Mouse (Mus musculus): ENCODE measurements at regions not wholly inside any gene's neighbourhood (a gene's known extent, or its start where the extent isn't known, plus 50 kb on each side); places are given as distances from the start of the nearest gene placed in this dataset.
A peak's percentile ranks its signal among the peaks of the same experiment; 100 is the strongest.

- no peak for DNase-seq (ENCODE audit: low read depth, low spot score)
Measured at GRCm38 (mm10) chr3:134605356-134605771, 223.4 kb upstream of the Tacr3 start.

GRCm38 (mm10) chr3:134610244-134610643 lies 218.6 kb upstream of the Tacr3 start:
- DNase-seq (ENCODE audit: low read depth, low spot score) = peak; percentile 14

- no peak for DNase-seq (ENCODE audit: low read depth, low spot score)
Measured at GRCm38 (mm10) chr3:134611516-134612297, 217.1 kb upstream of the Tacr3 start.

- no peak for DNase-seq (ENCODE audit: low read depth, low spot score)
Measured at GRCm38 (mm10) chr3:134612298-134612616, 216.6 kb upstream of the Tacr3 start.

- peak; percentile 89 for DNase-seq (ENCODE audit: low read depth, low spot score)
Measured at GRCm38 (mm10) chr3:134629166-134630134, 199.4 kb upstream of the Tacr3 start.

GRCm38 (mm10) chr3:134630135-134630516 lies 198.7 kb upstream of the Tacr3 start:
- DNase-seq (ENCODE audit: low read depth, low spot score) = no peak

- peak; percentile 61 for DNase-seq (ENCODE audit: low read depth, low spot score)
Measured at GRCm38 (mm10) chr3:134648727-134649445, 179.9 kb upstream of the Tacr3 start.

GRCm38 (mm10) chr3:134654051-134654450 lies 174.8 kb upstream of the Tacr3 start:
- peak; percentile 42 for DNase-seq (ENCODE audit: low read depth, low spot score)

- no peak for DNase-seq (ENCODE audit: low read depth, low spot score)
Measured at GRCm38 (mm10) chr3:134694893-134695292, 133.9 kb upstream of the Tacr3 start.

- peak; percentile 10 for DNase-seq (ENCODE audit: low read depth, low spot score)
Measured at GRCm38 (mm10) chr3:134718620-134719019, 110.2 kb upstream of the Tacr3 start.

- DNase-seq (ENCODE audit: low read depth, low spot score) = no peak
Measured at GRCm38 (mm10) chr3:134735684-134736083, 93.1 kb upstream of the Tacr3 start.

- no peak for DNase-seq (ENCODE audit: low read depth, low spot score)
Measured at GRCm38 (mm10) chr3:134761108-134761507, 67.7 kb upstream of the Tacr3 start.

- peak; percentile 70 for DNase-seq (ENCODE audit: low read depth, low spot score)
Measured at GRCm38 (mm10) chr3:134763264-134763936, 65.4 kb upstream of the Tacr3 start.
